8 mouse cellular contexts compared by ENCODE assay signal in the genomic region with DNA sequence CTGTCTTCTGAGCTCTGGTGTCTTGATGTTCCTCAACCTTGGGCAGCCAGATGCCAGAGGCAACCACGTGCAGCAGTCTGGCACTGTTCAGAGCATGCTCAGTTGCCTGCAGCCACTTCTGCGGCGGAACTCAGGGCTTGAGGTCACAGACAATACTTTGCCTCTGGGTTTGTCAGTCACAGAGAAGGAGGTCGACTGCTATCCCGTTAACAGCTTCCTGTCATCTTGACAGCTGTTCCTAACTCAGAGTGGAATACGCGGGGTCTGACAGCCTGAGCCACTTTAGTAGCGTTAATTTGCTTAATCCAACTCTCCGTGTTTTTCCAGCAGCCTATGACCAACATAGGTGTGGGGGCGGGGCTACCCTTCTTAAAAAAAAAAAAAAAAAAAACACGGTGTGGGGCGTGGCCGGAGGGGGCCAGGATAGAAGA. TPM values are rescaled to one million over a fixed set of nuclear protein-coding genes. Genes with fewer than 3 reads are reported as not detected.
A peak's percentile ranks its signal among the peaks of the same experiment; 100 is the strongest.
DNase-seq lines count a peak whose midpoint lies in the region; ATAC-seq lines count a peak whose summit lies in the region.

No protein-coding gene starts in this region.

- H3K4me3 ChIP-seq in hindbrain, embryonic 15.5 days, result peak overlapping the region; percentile 87

- ATAC-seq in hindbrain, embryonic 15.5 days (ENCODE audit: low FRiP score, low read depth), result peak; percentile 47

- peak overlapping the region; percentile 99 for H3K4me2 ChIP-seq in hindbrain, embryonic 15.5 days

- H3K4me1 ChIP-seq in hindbrain, embryonic 15.5 days (replicated peaks), result peaks cover 18% of the 10 kb centered on the region

- H3K9ac ChIP-seq in hindbrain, embryonic 15.5 days, result peak overlapping the region; percentile 22; the same call in 1 of the 2 replicates

- peaks cover 5% of the 10 kb centered on the region; the same call in 1 of the 2 replicates for H3K27me3 ChIP-seq in hindbrain, embryonic 15.5 days

- H3K27ac ChIP-seq in hindbrain, embryonic 15.5 days (replicated peaks), result peak overlapping the region; percentile 55; the same call in 1 of the 2 replicates

- DNase-seq in adrenal gland, adult (ENCODE audit: inconsistent age in 2 of 2, low spot score in 1 of 2), result peak; percentile 85 to 94
- DNase-seq in cerebellum, postnatal 36 days, result peak; percentile 80 to 86
- peak; percentile 74 for DNase-seq in gastrocnemius, adult 18-20 months (ENCODE audit: low spot score)
- DNase-seq in layer of hippocampus, postnatal 36 days, result peak; percentile 80 to 81
- DNase-seq in lung, postnatal 14 days, result peak; percentile 70
- DNase-seq in retina, adult 2 months (ENCODE audit: low read depth, low spot score), result peak; percentile 75
- DNase-seq in yolk sac, embryonic 10.5 days (ENCODE audit: low spot score), result peak; percentile 70

- no peaks in the 10 kb centered on the region for H3K36me3 ChIP-seq in hindbrain, embryonic 15.5 days

- WGBS in hindbrain, embryonic 15.5 days, result under 1% methylated on average over 13 of the region's 13 CpGs

- no peaks in the 10 kb centered on the region for H3K9me3 ChIP-seq in hindbrain, embryonic 15.5 days

RNA-seq across cellular contexts. Expression of gene Mfap3l, which starts 1.1 kb away (rescaled TPM):
- 1 to 10 TPM; 3.3 to 4.4 TPM for total RNA-seq in gastrocnemius, adult 18-20 months (2021)
- 4.3 and 5.4 TPM in 2 replicates for polyA plus RNA-seq in hindbrain, embryonic 15.5 days (2015; fragmentation: Nextera tagmentation; extraction: Ambion mirVana)
- total RNA-seq in layer of hippocampus, postnatal 36 days (2021), result 10 to 100 TPM; 43.4 to 47.9 TPM

Comparison
In these comparisons a context has a peak if more than half of its experiments do, and no peak if none do; other contexts are left out.
1. Peak in every context shown above with its lines: DNase-seq, ATAC-seq, H3K4me3 ChIP-seq and H3K27ac ChIP-seq.
2. RNA of gene Mfap3l, which starts 1.1 kb away (total RNA-seq): 43.4 to 47.9 TPM in layer of hippocampus, postnatal 36 days; 3.3 to 4.4 TPM in gastrocnemius, adult 18-20 months; every median in the first group is over 4 times any median in the second.